Mouse (Mus musculus) intestine, postnatal 0 days (tissue): Measurements from ENCODE around the gene Ank. TPM values are rescaled to one million over a fixed set of nuclear protein-coding genes. Genes with fewer than 3 reads are reported as not detected.

Experiments used
- ATAC-seq: fragments of 200-750 bp; cut with Nextera tagmentation; 2 replicates; pipeline ENCODE4 v1.8.0; 2017; ENCODE audit warnings: mild to moderate bottlenecking, moderate TSS enrichment, moderate library complexity
- H3K27ac ChIP-seq: fragments of 300-500 bp; sonication (generic); 2 replicates; pipeline ENCODE4 v1.5.1; 2014; ENCODE audit warnings: mild to moderate bottlenecking, low read depth, low read length, moderate library complexity
- H3K27me3 ChIP-seq: fragments of 300-500 bp; sonication (generic); replicated peaks from 2 replicates; pipeline ENCODE4 v1.6.1; 2014; ENCODE audit warnings: low read length, mixed read lengths; ENCODE audit not compliant: control insufficient read depth, insufficient read depth
- H3K36me3 ChIP-seq: fragments of 300-500 bp; sonication (generic); 2 replicates; pipeline ENCODE4 v1.6.1; 2014; ENCODE audit warnings: mild to moderate bottlenecking, moderate library complexity; ENCODE audit not compliant: control insufficient read depth, insufficient read depth
- H3K4me1 ChIP-seq: fragments of 300-500 bp; sonication (generic); replicated peaks from 2 replicates; pipeline ENCODE4 v1.6.1; 2014; ENCODE audit warnings: antibody characterized with exemption, low read length, mixed read lengths; ENCODE audit not compliant: control insufficient read depth, insufficient read depth
- H3K4me2 ChIP-seq: fragments of 300-500 bp; sonication (generic); replicated peaks from 2 replicates; pipeline ENCODE4 v1.6.1; 2014; ENCODE audit warnings: low read depth, mild to moderate bottlenecking, moderate library complexity
- H3K4me3 ChIP-seq: fragments of 300-500 bp; sonication (generic); 2 replicates; pipeline ENCODE4 v1.5.1; 2014; ENCODE audit warnings: low read depth, low read length
- H3K9ac ChIP-seq: fragments of 300-500 bp; sonication (generic); 2 replicates; pipeline ENCODE4 v1.6.1; 2014; ENCODE audit warnings: mild to moderate bottlenecking, low read depth, low read length
- H3K9me3 ChIP-seq: fragments of 300-500 bp; sonication (generic); 2 replicates; pipeline ENCODE4 v1.6.1; 2016; ENCODE audit warnings: mixed run types; ENCODE audit not compliant: control insufficient read depth
- CTCF ChIP-seq: sonication (generic); IDR thresholded peaks from 2 replicates; pipeline ENCODE4 v1.5.1; 2016; ENCODE audit warnings: low read depth, mild to moderate bottlenecking, control low read depth, antibody characterized with exemption, moderate library complexity
- WGBS: fragments of 180-500 bp; shearing (Covaris S2); extraction: QIAGEN DNeasy Blood & Tissue Kit; methylation state at CpG from one replicate; pipeline ENCODE4 v1.1.7; 2014; 5-methylcytosine and 5-hydroxymethylcytosine counted together
- polyA plus RNA-seq: library from polyadenylated mRNA; unstranded; fragments of >200 nt; fragmentation: Nextera tagmentation; extraction: Ambion mirVana; gene quantifications from 2 replicates; pipeline ENCODE4 v1.2.1, GENCODE M21; 2015

Gene Ank
- polyA plus RNA-seq, 1 experiment from 2014 or later: 20.9 TPM

GRCm38 (mm10) chr15:27548110-27548509 lies 81.6 kb downstream of the Ank start:
- H3K27ac ChIP-seq: no peak overlapping the region
- 89% methylated on average over 6 of the region's 6 CpGs for WGBS
- H3K27me3 ChIP-seq: no peaks in the 10 kb centered on the region
- ATAC-seq: no peak
- no peak overlapping the region for H3K9ac ChIP-seq
- H3K4me2 ChIP-seq: no peak overlapping the region
- H3K9me3 ChIP-seq: no peaks in the 10 kb centered on the region
- no peak overlapping the region for H3K4me3 ChIP-seq
- no peaks in the 10 kb centered on the region for H3K4me1 ChIP-seq
- 0 out of 2 replicates have a peak, but pooled peaks cover 14% of the 10 kb centered on the region for H3K36me3 ChIP-seq
- TF ChIP-seq CTCF: no peak

- Histone ChIP-seq H3K4me2 (no peak overlapping the region), H3K4me3 (no peak overlapping the region), H3K27ac (no peak overlapping the region), H3K4me1 (no peaks in the 10 kb centered on the region), H3K9ac (no peak overlapping the region), H3K36me3 (0 out of 2 replicates have a peak, but pooled peaks cover 14% of the 10 kb centered on the region), H3K9me3 (no peaks in the 10 kb centered on the region), H3K27me3 (no peaks in the 10 kb centered on the region)
- TF ChIP-seq CTCF: no peak
- no peak for ATAC-seq
- WGBS: 73% methylated on average over 10 of the region's 10 CpGs
These were observed 82.6 kb downstream of the Ank start for GRCm38 (mm10) chr15:27549071-27549470.

GRCm38 (mm10) chr15:27549878-27550277 lies 83.4 kb downstream of the Ank start:
- no peak overlapping the region for H3K4me2 ChIP-seq
- WGBS: 50% methylated on average over 7 of the region's 7 CpGs
- no peaks in the 10 kb centered on the region for H3K9me3 ChIP-seq
- no peaks in the 10 kb centered on the region for H3K4me1 ChIP-seq
- no peaks in the 10 kb centered on the region for H3K27me3 ChIP-seq
- no peak overlapping the region for H3K4me3 ChIP-seq
- H3K36me3 ChIP-seq: 0 out of 2 replicates have a peak, but pooled peaks cover 11% of the 10 kb centered on the region
- TF ChIP-seq CTCF: no peak
- ATAC-seq: no peak
- H3K9ac ChIP-seq: no peak overlapping the region
- H3K27ac ChIP-seq: no peak overlapping the region

GRCm38 (mm10) chr15:27550358-27550992 lies 84.0 kb downstream of the Ank start:
- WGBS: 50% methylated on average over 9 of the region's 9 CpGs
- no peak for TF ChIP-seq CTCF
- no peak for ATAC-seq
- no peak overlapping the region for H3K9ac ChIP-seq
- H3K36me3 ChIP-seq: 0 out of 2 replicates have a peak, but pooled peaks cover 7% of the 10 kb centered on the region
- H3K4me2 ChIP-seq: no peak overlapping the region
- no peaks in the 10 kb centered on the region for H3K4me1 ChIP-seq
- H3K4me3 ChIP-seq: no peak overlapping the region
- no peaks in the 10 kb centered on the region for H3K27me3 ChIP-seq
- no peaks in the 10 kb centered on the region for H3K9me3 ChIP-seq
- H3K27ac ChIP-seq: no peak overlapping the region

- no peak overlapping the region for H3K9ac ChIP-seq
- no peak overlapping the region for H3K4me3 ChIP-seq
- TF ChIP-seq CTCF: no peak
- H3K4me1 ChIP-seq: no peaks in the 10 kb centered on the region
- ATAC-seq: no peak
- H3K27me3 ChIP-seq: no peaks in the 10 kb centered on the region
- H3K36me3 ChIP-seq: 0 out of 2 replicates have a peak, but pooled peaks cover 9% of the 10 kb centered on the region
- 83% methylated on average over 19 of the region's 19 CpGs for WGBS
- no peak overlapping the region for H3K4me2 ChIP-seq
- no peaks in the 10 kb centered on the region for H3K9me3 ChIP-seq
- H3K27ac ChIP-seq: no peak overlapping the region
These were observed 84.9 kb downstream of the Ank start for GRCm38 (mm10) chr15:27551117-27552114.

GRCm38 (mm10) chr15:27552129-27552700 lies 85.7 kb downstream of the Ank start:
- Histone ChIP-seq H3K9ac (no peak overlapping the region), H3K27ac (no peak overlapping the region), H3K9me3 (no peaks in the 10 kb centered on the region), H3K4me1 (no peaks in the 10 kb centered on the region), H3K27me3 (no peaks in the 10 kb centered on the region), H3K4me3 (no peak overlapping the region), H3K4me2 (no peak overlapping the region), H3K36me3 (peaks cover 17% of the 10 kb centered on the region; the same call in 1 of the 2 replicates)
- 80% methylated on average over 10 of the region's 10 CpGs for WGBS
- TF ChIP-seq CTCF: no peak
- no peak for ATAC-seq
